Mouse (Mus musculus) testis, adult 2 months (tissue): Measurements from ENCODE around the gene Ptprd.

Source experiments
- CTCF ChIP-seq: fragments of 200-500 bp; IDR thresholded peaks from 2 replicates; pipeline ENCODE4 v1.5.1; 2012; ENCODE audit warnings: low read depth, mild to moderate bottlenecking, inconsistent platforms, low read length, moderate library complexity; ENCODE audit not compliant: control insufficient read depth, insufficient read depth, insufficient replicate concordance
- POLR2A ChIP-seq: fragments of 200-500 bp; IDR thresholded peaks from 2 replicates; pipeline ENCODE4 v1.6.1; 2012; ENCODE audit warnings: low read depth, mild to moderate bottlenecking, inconsistent platforms, low read length, moderate library complexity; ENCODE audit not compliant: control insufficient read depth

- TF ChIP-seq CTCF (no peak), POLR2A (no peak)
Measured at GRCm38 (mm10) chr4:76583025-76583424, 1628.7 kb downstream of the Ptprd start.
